Mouse (Mus musculus) erythroblast, embryonic 14.5 days (primary cell): ENCODE measurements around the gene Gfra1. TPM values are rescaled to one million over a fixed set of nuclear protein-coding genes. Genes with fewer than 3 reads are reported as not detected.

Experiments
- H3K27me3 ChIP-seq: 2 replicates; pipeline ENCODE4 v1.6.1; 2012; ENCODE audit warnings: inconsistent platforms; ENCODE audit not compliant: control insufficient read depth
- H3K36me3 ChIP-seq: 2 replicates; pipeline ENCODE4 v1.6.1; 2012; ENCODE audit warnings: mild to moderate bottlenecking, inconsistent platforms; ENCODE audit not compliant: control insufficient read depth
- H3K4me1 ChIP-seq: 2 replicates; pipeline ENCODE4 v1.6.1; 2012; ENCODE audit warnings: inconsistent platforms; ENCODE audit not compliant: control insufficient read depth
- H3K4me3 ChIP-seq: replicated peaks from 2 replicates; pipeline ENCODE3; 2012; ENCODE audit warnings: moderate library complexity, mild to moderate bottlenecking, inconsistent platforms
- H3K9me3 ChIP-seq: 2 replicates; pipeline ENCODE4 v1.6.1; 2012; ENCODE audit warnings: low read length, inconsistent platforms, mixed read lengths; ENCODE audit not compliant: control insufficient read depth
- GATA1 ChIP-seq: IDR thresholded peaks from 2 replicates; pipeline ENCODE4 v1.6.1; 2012; ENCODE audit warnings: low read length, inconsistent platforms, mixed read lengths
- TAL1 ChIP-seq: IDR thresholded peaks from 3 replicates; pipeline ENCODE4 v1.6.1; 2012; ENCODE audit warnings: low read length, inconsistent platforms, mixed read lengths
- polyA plus RNA-seq: library from polyadenylated mRNA; stranded (reverse); fragments of >175 nt; gene quantifications from 2 replicates; pipeline ENCODE4 v1.2.3, GENCODE M21; 2012

Gene Gfra1
- polyA plus RNA-seq, 1 experiment, result not detected

DNA sequence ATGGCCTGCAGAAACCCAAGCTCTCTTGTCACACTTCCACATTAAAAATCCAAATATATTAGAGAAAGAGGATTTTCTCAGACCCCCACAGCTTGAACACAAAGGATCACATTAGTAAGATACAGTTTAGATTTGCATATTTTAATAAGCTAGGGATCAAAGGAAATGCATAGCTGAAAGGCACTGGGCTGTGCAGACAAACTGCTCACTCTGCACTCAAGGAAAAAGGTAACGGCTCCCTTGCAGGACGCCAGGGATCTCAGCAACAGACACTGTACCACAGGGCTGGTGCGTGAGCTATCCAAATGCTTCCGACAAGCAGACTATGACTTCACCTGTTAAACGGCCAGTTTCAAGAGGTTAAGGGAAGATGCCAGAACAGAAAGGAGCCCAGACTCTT lies 127.7 kb downstream of the Gfra1 start:
- Histone ChIP-seq H3K27me3 (no peaks in the 10 kb centered on the region), H3K4me3 (no peak overlapping the region), H3K36me3 (no peaks in the 10 kb centered on the region), H3K4me1 (no peaks in the 10 kb centered on the region), H3K9me3 (peaks cover 5% of the 10 kb centered on the region; the same call in 1 of the 2 replicates)
- TF ChIP-seq TAL1 (no peak), GATA1 (no peak)

GRCm38 (mm10) chr19:58316474-58316873 lies 139.2 kb downstream of the Gfra1 start:
- Histone ChIP-seq H3K36me3 (no peaks in the 10 kb centered on the region; the same call in 1 of the 2 replicates), H3K9me3 (peaks cover 51% of the 10 kb centered on the region), H3K27me3 (no peaks in the 10 kb centered on the region), H3K4me3 (no peak overlapping the region), H3K4me1 (no peaks in the 10 kb centered on the region)
- no peak for TF ChIP-seq TAL1
- no peak for TF ChIP-seq GATA1

DNA sequence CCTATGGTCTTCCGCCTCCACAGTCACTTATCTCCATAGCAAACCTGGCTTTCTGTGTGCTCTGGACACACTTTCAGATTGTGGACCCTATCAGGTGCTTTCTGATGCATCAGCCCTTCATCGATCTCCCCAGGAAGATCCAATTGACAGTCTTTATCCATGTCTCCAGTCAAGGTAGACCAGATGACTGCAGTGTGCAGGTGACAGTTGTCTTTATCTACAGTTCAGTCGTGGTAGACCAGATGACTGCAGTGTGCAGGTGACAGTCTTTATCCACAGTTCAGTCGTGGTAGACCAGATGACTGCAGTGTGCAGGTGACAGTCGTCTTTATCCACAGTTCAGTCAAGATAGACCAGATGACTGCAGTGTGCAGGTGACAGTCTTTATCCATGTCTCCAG lies 140.0 kb downstream of the Gfra1 start:
- TF ChIP-seq TAL1 (no peak), GATA1 (no peak)
- Histone ChIP-seq H3K9me3 (peaks cover 51% of the 10 kb centered on the region), H3K4me1 (no peaks in the 10 kb centered on the region), H3K27me3 (no peaks in the 10 kb centered on the region), H3K4me3 (no peak overlapping the region), H3K36me3 (no peaks in the 10 kb centered on the region; the same call in 1 of the 2 replicates)

- H3K27me3 ChIP-seq, result no peaks in the 10 kb centered on the region
- TF ChIP-seq GATA1, result no peak
- H3K4me1 ChIP-seq, result no peaks in the 10 kb centered on the region
- peaks cover 48% of the 10 kb centered on the region for H3K9me3 ChIP-seq
- H3K36me3 ChIP-seq, result no peaks in the 10 kb centered on the region; the same call in 1 of the 2 replicates
- no peak overlapping the region for H3K4me3 ChIP-seq
Observed at GRCm38 (mm10) chr19:58314631-58315030, 141.1 kb downstream of the Gfra1 start.

DNA sequence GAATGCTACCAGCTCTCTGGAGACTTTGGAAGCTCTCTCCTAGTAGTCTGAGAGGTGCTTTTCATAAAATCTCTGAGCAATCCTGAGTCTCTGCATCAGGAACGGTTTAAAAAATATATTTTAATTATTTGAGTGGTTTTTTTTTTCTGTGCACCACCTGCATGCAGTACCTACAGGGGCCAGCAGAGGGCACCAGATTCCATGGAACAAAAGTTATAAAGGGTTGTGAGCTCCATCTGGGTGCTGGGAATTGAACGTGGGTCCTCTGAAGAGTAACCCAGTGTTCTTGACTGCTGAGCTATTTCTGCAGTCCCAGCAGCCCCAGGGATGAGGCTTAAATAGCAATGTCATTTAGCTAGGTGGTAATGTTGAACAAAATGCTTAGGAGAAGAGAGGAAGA lies 141.9 kb downstream of the Gfra1 start:
- no peak for TF ChIP-seq GATA1
- no peak overlapping the region for H3K4me3 ChIP-seq
- no peaks in the 10 kb centered on the region; the same call in 1 of the 2 replicates for H3K36me3 ChIP-seq
- H3K4me1 ChIP-seq, result no peaks in the 10 kb centered on the region
- H3K27me3 ChIP-seq, result no peaks in the 10 kb centered on the region
- H3K9me3 ChIP-seq, result peaks cover 45% of the 10 kb centered on the region

GRCm38 (mm10) chr19:58312492-58312891 lies 143.2 kb downstream of the Gfra1 start:
- Histone ChIP-seq H3K9me3 (peaks cover 33% of the 10 kb centered on the region), H3K4me1 (no peaks in the 10 kb centered on the region), H3K4me3 (no peak overlapping the region), H3K36me3 (no peaks in the 10 kb centered on the region; the same call in 1 of the 2 replicates), H3K27me3 (no peaks in the 10 kb centered on the region)
- TF ChIP-seq GATA1 (no peak), TAL1 (no peak)

- H3K27me3 ChIP-seq, result no peaks in the 10 kb centered on the region
- no peaks in the 10 kb centered on the region; the same call in 1 of the 2 replicates for H3K36me3 ChIP-seq
- H3K4me1 ChIP-seq, result no peaks in the 10 kb centered on the region
- TF ChIP-seq TAL1 (no peak), GATA1 (no peak)
- no peak overlapping the region for H3K4me3 ChIP-seq
- peaks cover 20% of the 10 kb centered on the region for H3K9me3 ChIP-seq
Observed at GRCm38 (mm10) chr19:58310334-58311315, 145.1 kb downstream of the Gfra1 start.

- TF ChIP-seq TAL1 (no peak), GATA1 (no peak)
- Histone ChIP-seq H3K27me3 (no peaks in the 10 kb centered on the region), H3K9me3 (peaks cover 13% of the 10 kb centered on the region), H3K4me3 (no peak overlapping the region), H3K4me1 (no peaks in the 10 kb centered on the region), H3K36me3 (no peaks in the 10 kb centered on the region)
Observed at GRCm38 (mm10) chr19:58309620-58310275, 146.0 kb downstream of the Gfra1 start.

DNA sequence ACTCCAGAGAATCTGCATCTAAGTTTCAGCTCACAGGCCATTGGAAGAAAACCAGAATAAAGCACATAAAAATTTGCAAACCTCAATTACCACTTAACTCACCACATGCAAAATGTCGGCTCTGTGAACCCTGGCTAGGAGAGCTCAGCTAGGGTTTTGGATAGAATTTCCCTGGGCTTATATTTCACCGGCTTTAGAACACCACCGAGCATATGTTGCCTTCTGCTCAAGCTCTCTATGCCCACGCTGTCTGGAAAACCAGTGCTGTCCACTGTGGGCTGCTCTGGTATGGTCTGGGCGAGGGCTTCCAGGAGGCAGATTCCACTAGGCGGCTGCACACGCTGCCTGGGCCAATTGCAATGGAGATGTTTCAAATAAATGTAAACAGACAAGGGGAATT lies 154.6 kb downstream of the Gfra1 start:
- H3K36me3 ChIP-seq, result no peaks in the 10 kb centered on the region
- no peaks in the 10 kb centered on the region for H3K27me3 ChIP-seq
- no peak for TF ChIP-seq GATA1
- no peak for TF ChIP-seq TAL1
- H3K9me3 ChIP-seq, result peaks cover 2% of the 10 kb centered on the region
- H3K4me1 ChIP-seq, result no peaks in the 10 kb centered on the region
- no peak overlapping the region for H3K4me3 ChIP-seq
